Mouse (Mus musculus): ENCODE measurements around the gene Uvrag.

Gene Uvrag

DNA sequence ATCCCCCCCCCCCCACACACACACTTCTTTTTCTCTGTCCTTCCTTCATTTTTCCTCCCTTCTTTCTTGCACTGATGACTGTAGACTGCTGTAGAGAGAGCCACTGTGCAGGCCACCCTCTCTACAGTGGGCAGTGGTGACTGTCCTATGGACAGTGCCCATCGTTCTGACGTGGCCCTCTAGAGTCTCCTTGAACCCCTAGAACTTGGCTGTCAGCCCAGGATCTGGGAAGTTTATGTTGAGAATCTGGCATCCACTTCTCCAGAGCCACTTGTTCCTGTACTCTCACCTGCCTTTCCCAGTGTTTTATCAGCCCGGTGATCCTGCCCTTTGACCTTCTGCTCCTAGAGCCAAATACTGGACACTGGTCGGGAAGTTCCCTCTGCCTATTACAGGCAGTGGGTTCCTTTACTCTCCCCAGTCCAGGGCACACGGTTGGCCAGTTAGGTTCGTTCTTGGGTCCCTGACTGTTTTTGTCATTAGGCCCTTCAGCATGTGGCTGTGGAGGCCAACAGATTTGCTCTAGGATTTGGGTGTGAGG, 266.5 kb downstream of the Uvrag start:
- DNase-seq, result no peak

DNA sequence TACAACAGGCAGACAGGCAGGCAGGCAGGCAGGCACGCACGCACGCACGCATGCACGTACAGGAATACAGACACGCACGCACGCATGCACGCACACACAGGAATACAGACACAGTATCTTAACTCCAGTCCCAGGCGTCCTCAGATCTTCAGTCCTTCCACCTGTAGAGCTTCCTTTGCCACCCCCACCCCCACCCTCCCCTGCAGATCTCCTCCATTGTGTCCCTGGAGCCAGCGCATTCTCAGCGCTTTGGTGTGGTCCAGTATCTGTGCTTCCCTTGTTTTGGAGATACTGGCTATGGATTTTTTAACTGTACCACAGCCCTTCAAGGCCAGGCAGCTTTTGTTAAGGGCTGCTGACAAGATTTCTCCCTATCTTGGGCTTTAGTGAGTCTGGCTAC, 267.6 kb downstream of the Uvrag start:
- DNase-seq, result no peak

GRCm38 (mm10) chr7:98871882-98872281, 269.1 kb downstream of the Uvrag start:
- DNase-seq, result no peak

DNA sequence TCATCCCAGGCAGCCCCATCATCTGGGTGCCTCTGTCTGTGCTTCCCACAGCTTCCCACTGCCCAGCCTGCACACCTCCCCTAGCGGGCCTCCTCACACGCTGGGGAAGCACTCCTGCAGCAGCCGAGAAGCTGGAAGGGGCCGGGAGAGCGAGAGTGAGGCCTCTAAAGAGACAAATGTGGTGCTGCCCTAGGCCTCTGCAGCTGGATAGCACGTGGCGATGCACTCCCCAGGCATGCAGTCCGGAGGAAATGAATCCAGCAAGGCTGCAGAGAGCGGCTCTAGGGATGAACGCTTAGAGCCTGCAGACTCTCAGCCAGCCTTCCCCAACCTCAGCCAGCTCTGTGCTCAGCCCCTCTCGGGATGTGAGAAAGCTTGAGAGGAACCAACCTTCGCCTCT, 270.1 kb downstream of the Uvrag start:
- peak; percentile 29 for DNase-seq

DNA sequence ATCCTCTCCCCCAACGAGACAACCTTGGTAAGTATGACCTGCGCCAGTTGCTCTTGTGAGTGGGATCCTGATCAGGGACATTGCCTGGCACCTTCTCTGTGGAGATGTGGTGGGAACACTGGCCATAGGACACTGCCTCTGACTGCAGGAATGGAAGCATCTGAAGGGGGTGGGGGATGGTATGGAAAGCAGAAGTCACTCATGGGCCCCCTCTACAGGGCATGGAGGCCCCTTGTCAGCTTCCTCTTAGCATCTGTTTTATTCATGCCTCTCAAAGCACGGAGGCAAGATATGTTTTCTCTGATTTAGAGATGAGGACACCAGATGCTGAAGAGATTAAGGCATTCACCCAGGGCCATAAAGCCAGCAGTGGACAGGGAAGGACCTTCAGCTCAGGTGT, 271.9 kb downstream of the Uvrag start:
- DNase-seq, result no peak

- no peak for DNase-seq
These were observed 273.2 kb downstream of the Uvrag start for GRCm38 (mm10) chr7:98867794-98868150.

GRCm38 (mm10) chr7:98867053-98867793, 273.7 kb downstream of the Uvrag start:
- no peak for DNase-seq

DNA sequence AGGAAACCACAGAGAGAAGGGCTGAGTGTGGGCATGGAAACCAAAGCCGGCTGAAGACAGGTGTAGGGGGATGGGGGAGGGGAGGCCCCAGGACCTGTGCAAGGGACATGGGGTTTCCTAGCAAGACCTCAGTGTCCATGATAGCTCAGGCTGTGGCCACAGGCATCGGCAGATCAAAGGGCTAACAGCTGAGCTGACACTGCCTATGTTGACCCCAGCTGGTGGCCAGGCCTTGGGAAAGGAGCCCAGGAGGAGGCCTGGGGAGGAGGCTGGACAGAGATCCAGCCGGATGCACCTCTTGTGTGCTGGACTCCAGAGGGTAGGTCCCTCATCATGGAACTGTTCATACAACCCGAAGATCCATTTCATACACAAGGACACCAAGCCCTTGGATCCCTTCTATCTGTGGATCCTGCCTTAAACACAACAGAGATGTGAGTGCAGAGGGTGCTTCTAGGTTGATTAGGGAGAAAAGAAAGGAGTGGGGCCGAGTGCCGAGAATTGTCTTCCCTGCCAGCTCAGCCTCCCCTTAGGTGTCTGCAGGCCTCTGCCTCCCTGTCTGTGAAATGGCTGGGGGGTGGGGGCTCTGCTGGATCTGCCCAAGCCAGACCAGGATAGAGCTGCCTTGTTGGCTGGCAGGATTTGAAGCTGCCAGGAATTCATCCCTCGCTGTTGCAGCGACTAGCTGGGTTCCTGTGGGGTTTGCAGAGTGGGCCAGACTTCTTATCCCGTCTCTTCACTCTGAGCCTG, 276.8 kb downstream of the Uvrag start:
- no peak for DNase-seq

DNA sequence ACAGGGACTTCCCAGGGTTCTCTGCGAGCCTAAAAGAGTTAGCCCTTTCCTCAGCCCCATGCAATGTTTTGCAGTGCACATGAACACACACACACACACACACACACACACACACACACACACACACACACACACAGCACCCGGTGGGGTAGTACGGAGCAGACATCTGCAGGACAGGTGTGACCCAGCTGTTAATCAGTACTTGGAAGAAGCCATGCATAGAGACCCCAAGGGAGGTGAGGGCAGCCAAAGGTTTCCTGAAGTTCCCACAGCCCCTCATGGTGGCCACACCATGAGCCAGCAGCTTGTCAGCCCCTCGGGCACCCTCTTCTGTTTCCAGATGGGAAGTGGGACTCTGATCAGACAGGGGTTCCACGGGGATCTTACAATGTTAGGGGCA, 277.9 kb downstream of the Uvrag start:
- no peak for DNase-seq

DNA sequence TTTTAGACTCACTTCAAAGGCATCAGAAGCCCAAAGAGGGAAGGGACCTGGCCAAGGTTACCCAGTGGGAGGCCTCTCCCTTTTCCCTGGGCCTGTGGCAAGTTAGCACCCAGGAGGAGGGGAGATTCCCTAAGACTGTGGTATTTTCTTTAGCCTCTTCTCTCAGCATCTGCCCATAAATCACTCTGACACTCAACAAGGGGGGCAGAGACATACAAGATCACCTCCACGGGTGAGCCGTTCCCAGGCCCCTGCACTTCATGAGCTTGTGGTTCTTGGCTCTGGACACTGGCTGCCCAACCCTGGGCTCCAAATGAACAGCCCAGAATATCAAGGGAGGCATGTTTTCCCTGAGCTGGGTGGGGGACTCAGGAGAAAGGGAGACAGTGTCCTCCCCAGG, 279.9 kb downstream of the Uvrag start:
- DNase-seq, result no peak

DNA sequence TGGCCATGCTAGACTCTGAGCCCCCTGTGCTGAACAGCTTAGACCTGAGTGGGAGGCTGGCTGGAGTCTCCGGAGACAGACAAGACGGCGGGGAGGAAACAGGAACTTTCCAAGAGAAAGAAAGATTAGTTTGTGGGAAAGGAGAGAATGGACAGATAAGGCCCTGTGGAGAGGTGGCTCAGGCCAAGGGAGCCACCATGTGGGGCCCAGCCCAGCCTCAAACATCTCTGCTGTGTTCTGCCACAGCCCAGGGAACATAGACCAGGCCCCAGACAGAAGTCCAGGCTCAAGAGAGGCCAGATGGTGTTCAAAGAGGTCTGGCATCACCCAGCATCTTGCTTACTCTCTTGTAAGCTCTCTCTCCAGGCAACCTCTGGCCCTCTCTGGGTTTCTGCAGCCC, 283.8 kb downstream of the Uvrag start:
- DNase-seq, result no peak

- DNase-seq, result no peak
These were observed 284.8 kb downstream of the Uvrag start for GRCm38 (mm10) chr7:98856128-98856527.

DNA sequence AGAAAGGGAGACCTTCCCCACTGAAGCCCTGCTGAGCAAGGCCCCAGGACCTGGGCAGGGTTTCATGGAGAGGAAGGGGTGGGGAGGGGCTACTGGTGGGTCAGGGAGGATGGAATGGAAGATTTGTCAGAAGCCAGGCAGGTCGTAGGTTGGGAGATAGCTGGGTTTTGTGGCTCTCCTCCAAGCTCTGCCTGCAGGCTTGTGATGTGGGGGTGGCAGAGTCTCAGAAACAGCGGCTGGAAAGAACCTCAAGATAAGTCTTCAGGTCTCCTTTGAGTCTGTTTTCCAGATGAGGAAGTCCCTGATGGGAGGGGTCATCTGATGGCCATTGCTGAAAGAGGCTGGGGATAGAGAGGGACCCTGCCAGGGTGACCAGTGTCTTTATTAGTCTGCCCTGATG, 285.6 kb downstream of the Uvrag start:
- no peak for DNase-seq

DNA sequence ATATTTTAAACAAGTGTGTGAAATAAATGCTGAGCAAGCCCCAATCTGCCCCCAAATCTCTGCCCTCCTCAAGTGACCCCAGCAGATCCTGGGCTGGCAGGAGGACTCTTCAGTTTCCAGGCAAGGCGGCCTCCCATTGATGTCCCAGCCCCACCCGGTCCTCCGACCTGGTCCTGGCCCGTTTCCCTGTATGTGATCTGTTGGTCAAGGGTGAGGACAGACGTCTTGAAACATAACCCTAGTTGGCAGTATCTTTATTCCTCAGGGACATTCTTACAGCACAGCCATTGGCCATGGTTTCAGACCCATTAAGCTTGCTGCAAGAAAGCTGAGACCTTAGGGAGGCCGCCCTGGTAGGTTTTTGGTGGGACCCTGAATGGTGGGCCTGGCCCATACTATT, 287.1 kb downstream of the Uvrag start:
- no peak for DNase-seq

DNA sequence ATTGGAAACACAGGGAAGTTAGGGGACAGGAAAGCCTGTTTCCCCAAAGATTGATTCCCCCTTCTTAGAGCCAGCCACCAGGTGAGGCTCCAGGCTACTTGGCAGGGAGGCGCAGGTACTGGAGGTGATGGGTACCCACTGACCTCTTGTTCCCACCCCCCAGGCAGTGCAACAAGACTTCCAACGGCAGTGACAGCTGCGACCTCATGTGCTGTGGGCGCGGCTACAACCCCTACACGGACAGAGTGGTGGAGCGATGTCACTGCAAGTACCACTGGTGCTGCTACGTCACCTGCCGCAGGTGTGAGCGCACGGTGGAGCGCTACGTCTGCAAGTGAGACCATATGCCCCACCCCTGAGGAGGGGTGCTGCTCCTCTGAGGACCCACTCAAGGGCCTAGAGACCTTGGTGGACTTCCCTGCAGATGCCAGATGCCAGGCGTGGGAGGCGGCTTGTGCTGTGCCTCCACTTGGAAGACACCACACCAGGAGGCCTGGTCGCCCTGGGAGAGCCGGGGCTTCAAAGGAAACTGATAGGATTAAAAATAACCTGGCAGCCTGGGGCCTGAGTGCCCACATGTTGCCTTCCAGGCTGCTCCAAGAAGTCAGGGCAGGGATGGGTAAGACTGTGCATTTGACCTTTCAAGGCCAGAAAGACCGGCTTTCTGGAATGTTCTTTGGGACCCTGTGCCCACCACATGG, 287.8 kb downstream of the Uvrag start:
- no peak for DNase-seq

GRCm38 (mm10) chr7:98851220-98851619, 289.7 kb downstream of the Uvrag start:
- peak; percentile 52 for DNase-seq

- no peak for DNase-seq
These were observed 290.6 kb downstream of the Uvrag start for GRCm38 (mm10) chr7:98850388-98850787.

DNA sequence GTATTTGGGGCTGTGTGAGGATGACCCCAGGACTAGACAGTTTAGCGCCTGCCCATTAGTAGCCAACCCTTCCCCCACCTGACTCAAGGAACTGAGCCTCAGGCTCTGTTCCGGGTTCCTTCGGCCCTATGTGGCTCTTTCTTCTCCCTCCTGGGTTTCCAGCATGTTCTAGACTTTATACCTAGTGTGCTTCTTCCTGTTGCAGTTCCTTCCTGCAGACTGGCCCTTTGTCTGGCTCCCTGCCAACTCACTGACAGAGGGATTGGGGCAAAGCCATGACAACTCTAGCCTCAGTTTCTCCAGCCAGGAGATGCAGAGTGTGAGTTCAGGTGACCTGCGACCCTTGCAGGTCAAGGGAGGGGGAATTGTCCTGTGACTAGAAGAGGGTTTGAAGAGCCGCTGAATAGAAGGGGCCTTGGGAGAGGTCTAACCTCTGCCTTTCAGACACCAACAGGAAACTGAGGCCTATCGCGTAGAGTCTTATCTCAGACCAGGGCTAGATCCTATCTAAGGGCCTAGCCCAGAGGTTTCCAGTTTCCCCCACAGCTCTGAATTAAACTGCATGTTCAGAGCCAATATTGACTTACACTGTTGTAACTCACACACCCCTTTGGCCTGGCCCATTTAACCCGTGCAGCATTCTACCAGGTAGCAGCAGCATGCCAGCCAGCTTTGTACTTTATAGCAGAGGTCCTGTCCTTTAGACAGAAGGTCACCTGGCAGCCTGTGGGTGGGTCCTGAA, 291.9 kb downstream of the Uvrag start:
- no peak for DNase-seq

- DNase-seq, result no peak
These were observed 297.3 kb downstream of the Uvrag start for GRCm38 (mm10) chr7:98843649-98844048.

GRCm38 (mm10) chr7:98842997-98843396, 297.9 kb downstream of the Uvrag start:
- DNase-seq, result no peak

GRCm38 (mm10) chr7:98841802-98842201, 299.1 kb downstream of the Uvrag start:
- no peak for DNase-seq

- DNase-seq, result no peak
These were observed 300.2 kb downstream of the Uvrag start for GRCm38 (mm10) chr7:98840771-98841170.

DNA sequence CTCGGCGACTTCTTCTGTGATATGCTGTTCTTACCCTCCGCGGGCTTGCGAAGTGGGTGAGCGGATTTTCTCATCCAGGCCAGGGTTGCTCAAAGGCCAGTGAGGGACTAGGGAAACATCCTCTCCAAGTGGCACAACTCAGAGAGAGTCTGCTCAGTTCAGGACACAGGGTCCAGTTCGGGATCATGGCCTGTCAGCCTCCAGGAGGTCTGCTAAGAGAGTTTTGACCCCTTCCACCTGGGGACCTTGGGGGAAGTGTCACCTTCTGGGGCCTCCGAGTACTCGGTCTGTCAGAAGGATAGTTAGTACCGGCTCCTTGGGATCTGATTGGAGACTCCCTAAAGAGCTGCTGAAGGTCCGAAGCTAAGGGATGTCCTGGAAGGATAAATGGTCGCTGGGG, 301.6 kb downstream of the Uvrag start:
- DNase-seq, result no peak

Data from liver (tissue).